Mouse (Mus musculus) liver, embryonic 14.5 days (tissue): Measurements from ENCODE around the gene Ubl7.
"Not testable (repeated sequence)": the region's sequence is repeated elsewhere in the genome, so short reads cannot be mapped to it uniquely, and the experiment has no call there.

Experiments used
- CTCF ChIP-seq: IDR thresholded peaks from 2 replicates; pipeline ENCODE4 v1.5.1; 2016; ENCODE audit warnings: antibody characterized with exemption, low read depth, control low read depth
- EP300 ChIP-seq: IDR thresholded peaks from 2 replicates; pipeline ENCODE4 v1.6.1; 2016; ENCODE audit warnings: antibody characterized with exemption, low read depth

- TF ChIP-seq CTCF, EP300: not testable (repeated sequence)
Measured at GRCm38 (mm10) chr9:57881781-57882180, 29.0 kb upstream of the Ubl7 start.
